ENCODE assay signal across 9 mouse cellular contexts in genomic region chr2:150844798-150845197, GRCm38 (mm10). TPM values are rescaled to one million over a fixed set of nuclear protein-coding genes. Genes with fewer than 3 reads are reported as not detected.
DNase-seq lines count a peak whose midpoint lies in the region; TF ChIP-seq lines count a peak whose summit lies in the region.
"Had no signal": no experiment of that assay in that cellular context is flagged by ENCODE, and none has a peak within 500 bp of the region (broad histone marks: within the 10 kb centered on the region; RNA-seq: fewer than 3 reads in every experiment).

No protein-coding gene starts in this region.

- H3K27ac ChIP-seq in gastrocnemius, adult 2 months, result peak overlapping the region; percentile 51
- H3K27ac ChIP-seq: stomach, embryonic 15.5 days had no signal

- intact Hi-C loops in gastrocnemius, adult 2 months (cut with DNase I), result no loop called here

- no peak overlapping the region for H3K4me3 ChIP-seq in gastrocnemius, adult 2 months
- H3K4me3 ChIP-seq: stomach, embryonic 15.5 days had no signal

- no peak for TF ChIP-seq CTCF in gastrocnemius, adult 2 months (IDR thresholded peaks at IDR 0.05)

- no peak for DNase-seq in gastrocnemius, adult 2 months
- DNase-seq in gastrocnemius, postnatal 4 days (ENCODE audit: low spot score in 2 of 2), result no peak
- peak; percentile 45 to 48 for DNase-seq in spleen, postnatal 36 days (ENCODE audit: low spot score in 2 of 2)
- DNase-seq in spleen, adult 12 weeks (ENCODE audit: low spot score), result no peak
- DNase-seq in layer of hippocampus, postnatal 10 days (ENCODE audit: low spot score in 2 of 2), result peak; percentile 59 to 64
- DNase-seq in thymus, adult 18-20 months, result no peak
- DNase-seq in embryo, embryonic 10.5 days (ENCODE audit: low spot score), result no peak
- no peak for DNase-seq in urinary bladder, postnatal 14 days (ENCODE audit: low spot score)

RNA-seq across cellular contexts. Expression of gene Pygb, which starts 58.3 kb away (rescaled TPM):
- total RNA-seq in gastrocnemius, adult 2 months (2021), result 1 to 10 TPM; 4.9 to 5.5 TPM
- total RNA-seq in gastrocnemius, postnatal 4 days (2021), result 10 to 100 TPM; 32.0 to 34.0 TPM
- total RNA-seq in layer of hippocampus, postnatal 10 days (2021), result 100 to 1,000 TPM; 190 to 196 TPM

RNA-seq across cellular contexts. Expression of gene Abhd12, which starts 59.7 kb away (rescaled TPM):
- total RNA-seq in gastrocnemius, adult 2 months (2021), result 10 to 100 TPM; 24.3 to 25.4 TPM
- 10 to 100 TPM; 34.8 to 36.3 TPM for total RNA-seq in gastrocnemius, postnatal 4 days (2021)
- total RNA-seq in layer of hippocampus, postnatal 10 days (2021), result 100 to 1,000 TPM; 173 to 184 TPM

Comparison
In these comparisons a context has a peak if more than half of its experiments do, and no peak if none do; other contexts are left out.
1. DNase-seq: peak in spleen, postnatal 36 days (2 of 2) and layer of hippocampus, postnatal 10 days (2 of 2); none in gastrocnemius, adult 2 months (single experiment), gastrocnemius, postnatal 4 days (0 of 2), spleen, adult 12 weeks (single experiment), thymus, adult 18-20 months (0 of 2), embryo, embryonic 10.5 days (single experiment) and urinary bladder, postnatal 14 days (single experiment).
2. RNA of gene Pygb, which starts 58.3 kb away (total RNA-seq): 190 to 196 TPM in layer of hippocampus, postnatal 10 days; 32.0 to 34.0 TPM in gastrocnemius, postnatal 4 days and 4.9 to 5.5 TPM in gastrocnemius, adult 2 months; every median in the first group is over 4 times any median in the second.
3. RNA of gene Abhd12, which starts 59.7 kb away (total RNA-seq): 173 to 184 TPM in layer of hippocampus, postnatal 10 days; 34.8 to 36.3 TPM in gastrocnemius, postnatal 4 days and 24.3 to 25.4 TPM in gastrocnemius, adult 2 months; every median in the first group is over 4 times any median in the second.